Mouse (Mus musculus): Measurements from ENCODE around the gene Zbtb38. TPM values are rescaled to one million over a fixed set of nuclear protein-coding genes. Genes with fewer than 3 reads are reported as not detected.

The Zbtb38 gene
- total RNA-seq, 2 experiments from 2014 or later: 57.9 to 65.3 TPM

DNA sequence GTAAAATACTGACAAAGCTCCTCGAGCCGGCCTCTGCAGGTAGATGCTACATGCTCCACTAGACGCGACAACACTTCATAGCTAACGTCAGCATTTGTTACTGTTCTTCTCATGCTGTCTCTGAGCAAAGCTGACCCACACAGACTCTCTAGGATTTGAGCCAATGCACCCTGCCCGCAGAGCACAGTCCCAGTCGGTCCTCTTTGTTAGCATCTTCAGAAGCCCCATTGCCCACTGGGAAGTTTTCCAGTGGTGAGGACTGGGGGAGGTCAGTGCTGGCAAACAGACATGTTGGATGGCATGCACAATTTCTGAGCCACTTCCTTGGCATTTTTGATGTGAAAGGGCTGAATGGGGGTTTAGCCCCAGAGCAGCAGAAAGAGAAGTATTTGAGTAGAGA, 113.2 kb downstream of the Zbtb38 start:
- Histone ChIP-seq H3K27ac (no peak overlapping the region; the same call in 1 of the 2 replicates), H3K4me3 (no peak overlapping the region)
- TF ChIP-seq CTCF (conservative IDR thresholded peaks at IDR 0.05): no peak
- DNase-seq (ENCODE audit: low spot score in 2 of 2): peak; percentile 28 to 64

DNA sequence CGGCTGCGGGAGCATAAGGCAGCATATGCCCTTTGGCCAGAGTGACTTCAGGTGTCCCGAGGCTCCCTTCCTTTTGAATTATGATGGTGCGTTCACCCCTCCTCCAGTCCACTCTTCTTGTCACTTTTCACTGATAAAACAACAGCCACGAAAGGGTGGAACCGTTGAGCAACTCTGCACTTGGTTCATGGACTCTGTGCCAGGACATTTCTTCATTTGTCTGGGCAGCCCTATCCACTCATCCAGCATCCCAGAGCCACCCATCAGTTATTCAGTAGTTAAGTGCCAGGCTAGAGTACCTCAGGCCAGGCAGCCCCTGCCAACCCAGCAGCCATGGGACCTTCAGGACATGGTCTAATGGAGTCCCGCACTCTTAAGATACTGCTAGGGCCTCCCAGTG, 114.1 kb downstream of the Zbtb38 start:
- DNase-seq (ENCODE audit: low spot score in 2 of 2): no peak
- no peak overlapping the region for H3K4me3 ChIP-seq
- no peak for TF ChIP-seq CTCF (conservative IDR thresholded peaks at IDR 0.05)
- H3K27ac ChIP-seq: no peak overlapping the region

DNA sequence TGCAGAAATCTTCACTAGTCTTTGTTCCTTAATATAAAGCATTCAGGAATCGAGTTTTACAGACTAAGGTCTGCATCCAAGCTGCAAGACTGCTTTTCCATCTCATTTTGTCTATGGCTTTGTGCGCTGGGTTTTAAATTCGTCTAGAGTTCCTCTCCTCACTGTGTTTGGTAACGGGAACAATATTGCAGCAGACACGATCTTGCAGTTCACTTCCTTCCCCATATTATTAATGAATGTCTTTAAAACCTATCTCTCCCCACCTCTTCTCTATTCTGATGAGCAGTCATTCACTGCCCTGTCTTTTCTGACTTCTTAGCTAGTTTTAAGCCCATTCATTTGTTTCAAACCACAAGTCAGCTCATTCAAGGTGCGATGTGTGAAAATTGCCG, 115.5 kb downstream of the Zbtb38 start:
- H3K27ac ChIP-seq: no peak overlapping the region
- no peak for TF ChIP-seq CTCF (conservative IDR thresholded peaks at IDR 0.05)
- no peak for DNase-seq (ENCODE audit: low spot score in 2 of 2)
- no peak overlapping the region for H3K4me3 ChIP-seq

DNA sequence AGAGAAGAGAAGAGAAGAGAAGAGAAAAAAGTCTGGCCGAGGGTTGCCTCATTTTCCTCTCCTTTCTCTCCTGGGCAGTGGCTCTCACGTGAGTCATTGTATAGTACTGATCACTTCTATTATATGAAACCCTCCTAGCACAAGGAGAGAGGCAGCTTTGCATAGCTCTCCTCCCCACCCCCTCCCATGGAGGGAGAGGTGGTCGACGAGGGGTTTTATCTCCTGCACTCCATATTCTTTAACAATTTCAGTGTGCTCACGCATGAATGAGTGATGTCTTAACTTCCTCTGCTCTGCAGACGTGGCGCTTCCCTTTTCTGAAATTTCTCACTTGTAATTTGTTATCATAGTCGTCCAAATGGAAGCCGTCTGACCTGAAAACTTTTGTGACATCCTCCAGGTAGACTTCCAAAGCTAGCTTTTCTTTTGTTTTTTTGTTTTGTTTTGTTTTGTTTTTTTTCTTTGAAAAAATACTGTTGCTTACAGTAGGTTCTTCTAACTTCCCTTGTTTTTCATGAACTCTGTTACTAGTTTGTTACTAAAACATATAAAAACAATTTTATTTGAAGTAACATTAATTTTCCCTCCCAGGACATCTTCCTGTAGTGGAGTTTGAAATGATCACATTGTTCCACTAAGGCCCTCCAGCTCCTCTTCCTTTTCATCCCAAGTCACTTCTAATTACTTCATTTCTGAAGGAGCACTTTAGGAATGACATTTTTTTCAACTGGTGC, 116.0 kb downstream of the Zbtb38 start:
- no peak overlapping the region for H3K27ac ChIP-seq
- no peak for TF ChIP-seq CTCF (conservative IDR thresholded peaks at IDR 0.05)
- H3K4me3 ChIP-seq: no peak overlapping the region
- no peak for DNase-seq (ENCODE audit: low spot score in 2 of 2)

DNA sequence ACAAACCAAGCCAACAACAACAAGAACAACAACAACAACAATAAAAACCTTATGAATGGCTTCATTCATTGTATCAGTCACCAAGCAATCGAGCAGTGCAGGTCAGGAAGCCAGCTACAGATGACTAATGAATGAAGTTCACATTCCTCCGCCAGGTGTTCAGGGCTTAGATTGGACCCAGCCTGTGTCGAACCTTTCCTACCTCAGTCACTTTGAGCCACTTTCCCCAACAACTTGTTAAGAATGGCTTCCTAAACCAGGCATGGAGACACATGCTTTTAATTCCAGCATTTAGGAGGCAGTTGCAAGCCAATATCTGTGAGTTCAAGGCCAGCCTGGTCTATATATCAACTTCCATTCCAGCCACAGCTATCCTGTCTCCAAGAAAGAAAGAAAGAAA, 116.7 kb downstream of the Zbtb38 start:
- DNase-seq (ENCODE audit: low spot score in 2 of 2): no peak
- Histone ChIP-seq H3K4me3 (no peak overlapping the region), H3K27ac (no peak overlapping the region)
- TF ChIP-seq CTCF (conservative IDR thresholded peaks at IDR 0.05): no peak

DNA sequence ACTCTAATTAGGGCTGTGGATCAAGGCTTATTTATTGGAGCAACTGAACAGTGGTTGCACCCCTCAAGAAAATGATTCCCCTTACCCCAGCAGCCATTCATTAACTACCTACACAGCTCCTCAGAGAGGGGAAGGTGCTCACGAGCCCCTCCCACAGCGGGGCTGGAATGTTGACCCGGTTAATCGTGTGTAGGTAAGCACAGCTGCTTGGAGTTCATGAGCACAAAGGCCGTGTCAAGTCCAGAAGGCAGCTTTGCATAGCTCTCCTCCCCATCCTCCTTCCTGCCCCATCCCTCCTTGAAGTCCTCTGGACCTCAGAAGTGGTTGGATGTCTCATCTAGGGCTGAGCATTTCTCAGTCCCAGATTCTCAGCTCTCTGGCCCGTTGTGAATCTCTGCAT, 117.5 kb downstream of the Zbtb38 start:
- TF ChIP-seq CTCF (conservative IDR thresholded peaks at IDR 0.05): no peak
- Histone ChIP-seq H3K4me3 (no peak overlapping the region), H3K27ac (no peak overlapping the region)
- no peak for DNase-seq (ENCODE audit: low spot score in 2 of 2)

DNA sequence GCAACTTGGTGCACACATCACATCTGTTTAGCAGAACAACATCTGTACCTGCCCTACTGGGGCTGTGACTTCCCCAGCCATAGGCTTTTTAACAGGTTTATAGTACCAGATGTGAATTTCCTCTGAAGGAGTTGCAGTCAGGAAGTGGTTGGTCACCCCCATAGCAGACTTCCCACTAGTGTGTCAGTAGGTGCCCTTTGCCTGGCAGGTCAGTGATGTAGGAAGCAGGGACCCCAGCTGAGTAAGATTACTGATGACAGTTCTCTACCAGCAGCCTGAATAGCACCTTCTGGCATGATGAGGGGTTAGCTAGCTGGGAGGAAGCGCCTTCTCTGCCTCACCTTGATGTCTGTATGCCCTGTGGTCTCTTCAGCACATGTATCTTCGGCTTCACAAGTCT, 118.9 kb downstream of the Zbtb38 start:
- no peak for TF ChIP-seq CTCF (conservative IDR thresholded peaks at IDR 0.05)
- no peak for DNase-seq (ENCODE audit: low spot score in 2 of 2)
- H3K27ac ChIP-seq: no peak overlapping the region
- H3K4me3 ChIP-seq: no peak overlapping the region

Other genes starting within 250 kb of the Zbtb38 start
- gene Gm28729, start 227.6 kb downstream of the Zbtb38 start, total RNA-seq (2021): under 1 TPM in 1 of 2 experiments, not detected in 1; 0.34 TPM
- gene Rasa2, start 121.2 kb downstream of the Zbtb38 start, total RNA-seq (2021): 10 to 100 TPM; 27.7 to 31.8 TPM
- gene Pxylp1, start 139.8 kb upstream of the Zbtb38 start, total RNA-seq (2021): 10 to 100 TPM; 17.7 to 20.2 TPM

Data from layer of hippocampus, adult 2 months (tissue).